Mouse (Mus musculus): Measurements from ENCODE around the gene Resp18.

Gene Resp18

GRCm38 (mm10) chr1:75278228-75278627, at the start of gene Resp18:
Gene Resp18 (minus strand): TSS chr1:75278415.
- DNase-seq (ENCODE audit: low spot score): no peak

- DNase-seq (ENCODE audit: low spot score): no peak
Observed at GRCm38 (mm10) chr1:75327461-75327860, 49.2 kb upstream of the Resp18 start.

GRCm38 (mm10) chr1:75319166-75319565, 41.0 kb upstream of the Resp18 start:
- no peak for DNase-seq (ENCODE audit: low spot score)

- DNase-seq (ENCODE audit: low spot score): no peak
Observed at GRCm38 (mm10) chr1:75318736-75319135, 40.5 kb upstream of the Resp18 start.

DNA sequence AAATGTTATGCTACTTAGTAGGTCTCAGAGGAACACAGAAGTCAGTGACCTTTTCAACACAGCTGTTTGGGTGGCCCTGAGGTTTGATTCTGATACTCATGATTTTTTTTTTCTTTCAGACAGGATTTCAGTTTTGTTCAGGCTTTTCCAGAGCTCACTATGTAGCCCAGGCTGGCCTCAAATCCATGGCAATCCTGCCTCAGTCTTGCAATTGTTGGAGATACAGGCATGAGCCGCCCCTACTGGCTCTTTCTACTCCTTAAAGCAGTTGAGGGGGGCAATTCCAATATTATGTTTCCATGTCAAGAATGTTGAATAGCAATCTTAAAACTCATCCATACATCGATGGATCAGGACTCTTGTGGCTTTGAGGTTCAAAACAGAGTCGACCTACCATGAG, 40.1 kb upstream of the Resp18 start:
- no peak for DNase-seq (ENCODE audit: low spot score)

DNA sequence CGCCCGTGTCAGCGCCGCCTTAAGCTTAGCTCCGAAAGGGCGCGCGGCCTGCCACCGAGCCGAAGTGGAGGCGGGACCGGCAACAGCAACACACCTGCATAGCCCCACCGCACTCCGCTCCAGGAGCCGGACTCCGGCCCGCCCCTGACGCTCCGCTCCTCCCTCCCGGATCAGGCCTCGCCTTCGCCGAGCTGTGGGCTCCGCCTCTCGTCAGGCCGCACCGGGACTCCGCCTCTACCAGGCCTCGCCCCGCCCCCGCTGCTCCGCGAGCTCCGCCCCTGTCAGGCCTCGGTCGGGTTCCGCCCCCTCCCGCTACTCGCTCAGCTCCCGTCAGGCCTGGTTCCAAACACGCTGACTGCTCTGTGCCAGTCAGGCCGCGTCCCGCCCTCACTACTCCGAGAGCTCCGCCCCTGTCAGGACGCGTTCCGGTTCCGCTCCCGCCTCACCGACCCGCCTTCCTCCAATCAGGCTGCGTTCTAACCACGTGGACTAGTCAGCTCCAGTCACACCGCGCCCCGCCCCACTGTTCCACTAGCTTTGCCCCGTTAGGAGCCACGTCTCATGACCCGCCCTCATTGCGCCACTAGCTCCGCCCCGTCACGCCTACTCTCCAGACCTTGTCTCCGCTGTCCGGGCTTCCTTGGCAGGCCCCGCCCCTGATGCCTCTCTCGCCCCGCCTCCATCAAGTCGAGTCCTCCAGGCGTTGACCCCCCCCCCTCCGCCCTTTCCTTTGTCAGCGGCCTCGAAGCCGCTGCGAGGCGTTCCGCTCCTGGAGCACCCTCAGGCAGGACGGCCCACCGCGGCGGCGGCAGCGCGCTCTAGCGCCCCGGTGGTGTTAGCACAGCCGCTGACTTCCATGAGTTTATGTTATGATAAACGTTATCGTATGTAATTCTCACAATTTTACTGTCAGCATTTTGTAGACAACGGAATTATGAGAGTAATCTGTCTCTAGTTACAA, 39.3 kb upstream of the Resp18 start, which contains the start of gene Dnpep:
TSS of gene Dnpep (minus strand) at position 750 of the 961 bp plus-strand sequence.
- peak; percentile 100 for DNase-seq (ENCODE audit: low spot score)

GRCm38 (mm10) chr1:75316861-75317240, 38.6 kb upstream of the Resp18 start:
- DNase-seq (ENCODE audit: low spot score): peak; percentile 79

- no peak for DNase-seq (ENCODE audit: low spot score)
Observed at GRCm38 (mm10) chr1:75315456-75316365, 37.5 kb upstream of the Resp18 start.

- DNase-seq (ENCODE audit: low spot score): no peak
Observed at GRCm38 (mm10) chr1:75315011-75315410, 36.8 kb upstream of the Resp18 start.

- DNase-seq (ENCODE audit: low spot score): no peak
Observed at GRCm38 (mm10) chr1:75311694-75312093, 33.5 kb upstream of the Resp18 start.

DNA sequence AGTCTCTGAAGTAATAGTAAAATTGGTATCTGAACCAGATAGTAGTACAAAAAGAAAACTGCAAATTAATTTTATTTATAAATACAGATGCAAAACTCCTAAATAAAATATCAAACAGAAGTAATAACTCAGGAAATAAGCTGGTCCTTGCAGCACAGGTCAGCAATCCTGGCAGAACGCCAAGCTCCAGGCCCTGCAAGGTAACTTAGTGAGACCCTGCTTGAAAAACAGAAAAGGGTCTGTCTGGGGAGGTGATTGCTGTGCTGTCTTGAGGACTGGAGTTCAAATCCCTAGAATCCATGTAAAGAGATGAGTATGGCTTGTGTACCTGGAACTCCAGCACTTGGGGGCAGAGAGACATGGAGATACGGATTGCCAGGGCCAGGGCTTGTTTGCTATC, 26.4 kb upstream of the Resp18 start:
- no peak for DNase-seq (ENCODE audit: low spot score)

DNA sequence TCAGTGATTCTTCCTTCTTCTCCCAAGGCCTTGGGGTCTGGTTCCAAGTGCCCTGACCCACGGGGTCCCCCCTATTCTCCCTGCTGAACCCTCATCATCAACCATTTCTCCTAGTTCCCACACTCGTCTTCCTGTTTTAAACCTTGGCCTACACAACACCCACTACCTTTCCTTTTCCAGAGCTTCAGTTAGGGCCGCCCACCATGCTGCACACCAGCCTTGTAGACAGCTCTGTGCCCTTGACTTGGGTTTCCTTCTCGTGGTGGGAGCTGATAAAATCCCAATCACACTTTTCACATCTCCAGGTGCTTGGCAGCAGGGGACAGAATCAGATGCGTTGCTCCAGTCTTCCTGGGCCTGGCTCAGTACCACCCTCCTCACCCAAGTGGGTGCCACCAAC, 16.1 kb upstream of the Resp18 start:
- no peak for DNase-seq (ENCODE audit: low spot score)

DNA sequence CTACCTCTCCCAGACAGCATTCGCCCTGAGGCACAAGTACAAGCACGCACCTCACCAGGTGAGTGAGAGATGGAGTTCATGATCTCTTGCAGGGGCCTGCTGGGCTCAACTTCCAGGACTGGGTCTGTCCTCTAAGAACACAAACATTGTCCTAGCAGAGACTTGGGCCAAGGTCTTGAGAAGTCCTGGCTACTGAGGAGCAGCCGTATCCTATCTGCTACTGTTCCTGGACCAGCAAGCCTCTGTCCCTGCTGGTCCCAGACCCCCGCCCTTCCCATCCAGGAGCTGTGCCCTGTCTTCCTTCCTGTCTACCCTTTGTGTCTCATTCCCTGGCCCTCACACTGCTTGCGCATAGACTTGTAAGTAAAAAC, 15.1 kb upstream of the Resp18 start:
- no peak for DNase-seq (ENCODE audit: low spot score)

- DNase-seq (ENCODE audit: low spot score): no peak
Observed at GRCm38 (mm10) chr1:75292476-75293330, 14.5 kb upstream of the Resp18 start.

DNA sequence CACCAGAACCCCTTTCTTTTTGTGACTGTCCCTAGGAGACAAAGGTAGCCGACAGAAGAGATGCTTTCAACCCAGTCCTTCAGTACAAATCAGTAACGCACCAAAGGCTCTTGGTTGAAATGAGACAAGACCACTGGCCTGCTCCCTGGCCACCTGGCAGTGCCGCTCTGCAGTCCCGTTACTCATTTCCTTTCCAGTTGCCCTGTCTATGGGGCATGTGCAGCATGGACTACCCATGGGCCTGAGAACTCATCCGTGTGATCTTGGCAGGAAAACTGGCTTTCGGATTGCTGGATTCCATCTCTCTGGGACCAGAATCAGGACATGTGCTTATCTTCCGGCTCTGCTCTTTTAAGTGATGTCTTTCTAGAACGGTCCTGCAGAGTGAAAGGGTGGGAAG, 13.1 kb upstream of the Resp18 start:
- no peak for DNase-seq (ENCODE audit: low spot score)

DNA sequence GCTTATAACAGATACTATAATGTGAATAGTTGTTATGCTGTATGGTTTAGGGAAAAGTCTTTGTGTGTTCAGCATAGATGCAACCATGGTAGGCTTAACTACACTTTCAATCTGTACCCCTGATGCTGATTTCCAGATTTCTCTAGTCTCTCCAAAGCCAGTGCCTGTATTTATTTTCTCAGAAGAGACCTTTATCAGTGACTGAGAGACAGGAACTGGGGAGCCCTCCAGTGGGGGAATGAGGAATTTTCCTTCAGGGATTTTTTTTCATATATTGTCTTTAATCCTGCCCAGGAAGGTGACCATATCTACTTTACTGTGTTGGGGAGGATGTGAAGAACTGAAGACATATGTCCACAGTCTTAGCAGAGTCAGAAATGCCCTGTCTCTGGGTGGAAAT, 12.4 kb upstream of the Resp18 start:
- DNase-seq (ENCODE audit: low spot score): peak; percentile 19

- DNase-seq (ENCODE audit: low spot score): no peak
Observed at GRCm38 (mm10) chr1:75289888-75290431, 11.7 kb upstream of the Resp18 start.

DNA sequence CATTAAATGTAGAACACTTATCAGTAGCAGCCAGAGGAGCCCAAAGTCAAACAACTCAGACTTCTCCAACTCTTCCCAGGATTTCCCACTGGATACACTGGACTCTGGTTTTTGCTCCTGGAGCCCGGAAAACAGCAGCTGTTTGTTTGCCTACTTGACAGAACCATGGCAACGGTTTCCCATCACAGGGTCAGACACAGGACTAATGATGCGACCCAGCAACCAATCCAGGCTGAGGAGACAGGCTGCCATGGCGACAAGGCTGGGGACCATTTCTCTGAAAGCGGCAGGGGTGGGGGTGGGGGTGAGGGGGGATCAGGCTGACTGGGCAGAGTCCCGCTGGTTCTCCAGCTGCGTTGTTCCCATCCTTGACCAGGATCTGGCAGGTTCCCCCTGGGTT, 11.2 kb upstream of the Resp18 start:
- no peak for DNase-seq (ENCODE audit: low spot score)

DNA sequence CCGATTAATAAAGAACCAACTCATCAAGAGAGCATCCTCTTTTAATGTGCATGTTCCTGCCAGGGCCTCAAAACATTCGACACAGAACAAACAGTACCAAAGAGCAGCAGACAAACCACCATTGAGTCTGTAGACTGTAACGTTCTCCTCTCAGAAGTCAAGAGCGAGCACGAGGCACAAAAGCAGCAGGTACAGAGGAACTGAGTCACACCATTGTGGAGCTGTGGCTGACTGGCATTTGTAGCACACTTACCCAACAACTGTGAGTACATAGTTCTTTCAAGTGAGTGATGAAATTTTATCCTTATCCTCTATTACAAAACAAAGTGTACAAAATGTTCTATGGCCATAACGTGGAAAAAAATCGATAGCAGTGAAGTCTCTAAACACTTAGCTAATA, 6.7 kb upstream of the Resp18 start:
- DNase-seq (ENCODE audit: low spot score): no peak

DNA sequence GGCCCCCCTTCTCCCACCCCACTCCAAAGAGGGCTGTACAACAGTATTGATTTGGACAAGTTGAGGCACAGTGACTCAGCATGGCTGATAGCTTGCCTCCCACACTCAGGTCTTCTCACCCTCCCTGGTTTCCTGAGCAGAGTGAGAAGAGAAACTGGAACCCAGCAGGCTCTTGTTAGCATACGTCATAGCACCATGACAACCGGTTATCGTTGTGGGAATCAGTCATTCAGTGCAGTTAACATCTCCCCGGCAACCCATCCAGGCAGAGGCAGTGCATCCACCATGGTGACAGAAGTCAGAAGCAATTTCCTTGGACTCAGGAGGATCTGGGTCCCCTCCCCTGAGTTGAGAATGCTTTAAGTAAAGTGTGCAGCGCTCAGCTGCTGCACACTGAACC, 4.8 kb upstream of the Resp18 start:
- DNase-seq (ENCODE audit: low spot score): no peak
